Mouse (Mus musculus): ENCODE data around the gene Trpm8. TPM values are rescaled to one million over a fixed set of nuclear protein-coding genes. Genes with fewer than 3 reads are reported as not detected.

Trpm8 gene
- polyA plus RNA-seq, 2 experiments, result not detected

- Histone ChIP-seq H3K9ac (replicated peaks) (no peak overlapping the region), H3K4me2 (ENCODE audit: low read depth) (no peak overlapping the region), H3K27ac (no peak overlapping the region), H3K4me3 (ENCODE audit: insufficient read depth in 1 of 2, low read depth in 2 of 2, low read length in 2 of 2) (no peak overlapping the region), H3K4me1 (replicated peaks; ENCODE audit: control insufficient read depth in 2 of 2, insufficient read depth in 2 of 2, low read length in 1 of 2) (no peaks in the 10 kb centered on the region), H3K9me3 (ENCODE audit: control insufficient read depth, low read length) (no peaks in the 10 kb centered on the region), H3K36me3 (replicated peaks; ENCODE audit: control insufficient read depth, insufficient read depth, low read depth) (peaks cover 91% of the 10 kb centered on the region), H3K27me3 (ENCODE audit: control insufficient read depth, insufficient read depth, low read length) (no peaks in the 10 kb centered on the region)
- ATAC-seq (ENCODE audit: insufficient read depth) (no peak), DNase-seq (ENCODE audit: low read depth in 3 of 3, low spot score in 3 of 3) (no peak)
- 74% methylated on average over 6 of the region's 6 CpGs for WGBS (ENCODE audit: insufficient replicate concordance)
- no peak for TF ChIP-seq CTCF (IDR thresholded peaks at IDR 0.05; ENCODE audit: low read depth)
- no peak for TF ChIP-seq EP300 (IDR thresholded peaks at IDR 0.05; ENCODE audit: low read depth)
Measured at GRCm38 (mm10) chr1:88268070-88268469, 9.4 kb upstream of the Trpm8 start.

GRCm38 (mm10) chr1:88269539-88270309 lies 7.7 kb upstream of the Trpm8 start:
- no peak overlapping the region for H3K27ac ChIP-seq
- H3K4me3 ChIP-seq (ENCODE audit: insufficient read depth in 1 of 2, low read depth in 2 of 2, low read length in 2 of 2), result no peak overlapping the region
- H3K9me3 ChIP-seq (ENCODE audit: control insufficient read depth, low read length), result no peaks in the 10 kb centered on the region
- peaks cover 90% of the 10 kb centered on the region for H3K36me3 ChIP-seq (replicated peaks; ENCODE audit: control insufficient read depth, insufficient read depth, low read depth)
- WGBS (ENCODE audit: insufficient replicate concordance), result 79% methylated on average over 12 of the region's 12 CpGs
- no peak for ATAC-seq (ENCODE audit: insufficient read depth)
- H3K27me3 ChIP-seq (ENCODE audit: control insufficient read depth, insufficient read depth, low read length), result no peaks in the 10 kb centered on the region
- no peak overlapping the region for H3K4me2 ChIP-seq (ENCODE audit: low read depth)
- TF ChIP-seq CTCF (IDR thresholded peaks at IDR 0.05; ENCODE audit: low read depth) (no peak), EP300 (IDR thresholded peaks at IDR 0.05; ENCODE audit: low read depth) (no peak)
- H3K4me1 ChIP-seq (replicated peaks; ENCODE audit: control insufficient read depth in 2 of 2, insufficient read depth in 2 of 2, low read length in 1 of 2), result no peaks in the 10 kb centered on the region
- no peak overlapping the region for H3K9ac ChIP-seq (replicated peaks)
- no peak for DNase-seq (ENCODE audit: low read depth in 3 of 3, low spot score in 3 of 3)

GRCm38 (mm10) chr1:88272851-88273250 lies 4.6 kb upstream of the Trpm8 start:
- no peak overlapping the region for H3K4me3 ChIP-seq (ENCODE audit: insufficient read depth in 1 of 2, low read depth in 2 of 2, low read length in 2 of 2)
- no peak for DNase-seq (ENCODE audit: low read depth in 3 of 3, low spot score in 3 of 3)
- H3K9ac ChIP-seq (replicated peaks), result no peak overlapping the region
- H3K4me2 ChIP-seq (ENCODE audit: low read depth), result no peak overlapping the region
- no peak for ATAC-seq (ENCODE audit: insufficient read depth)
- H3K36me3 ChIP-seq (replicated peaks; ENCODE audit: control insufficient read depth, insufficient read depth, low read depth), result peaks cover 70% of the 10 kb centered on the region
- H3K27ac ChIP-seq, result no peak overlapping the region
- TF ChIP-seq CTCF (IDR thresholded peaks at IDR 0.05; ENCODE audit: low read depth) (no peak), EP300 (IDR thresholded peaks at IDR 0.05; ENCODE audit: low read depth) (no peak)
- no peaks in the 10 kb centered on the region for H3K27me3 ChIP-seq (ENCODE audit: control insufficient read depth, insufficient read depth, low read length)
- H3K4me1 ChIP-seq (replicated peaks; ENCODE audit: control insufficient read depth in 2 of 2, insufficient read depth in 2 of 2, low read length in 1 of 2), result peaks cover 13 to 19% of the 10 kb centered on the region in 2 experiments
- H3K9me3 ChIP-seq (ENCODE audit: control insufficient read depth, low read length), result no peaks in the 10 kb centered on the region
- 53% methylated on average over 4 of the region's 4 CpGs for WGBS (ENCODE audit: insufficient replicate concordance)

GRCm38 (mm10) chr1:88273326-88273725 lies 4.1 kb upstream of the Trpm8 start:
- Histone ChIP-seq H3K36me3 (replicated peaks; ENCODE audit: control insufficient read depth, insufficient read depth, low read depth) (peaks cover 66% of the 10 kb centered on the region), H3K27me3 (ENCODE audit: control insufficient read depth, insufficient read depth, low read length) (no peaks in the 10 kb centered on the region), H3K4me2 (ENCODE audit: low read depth) (no peak overlapping the region), H3K9ac (replicated peaks) (no peak overlapping the region), H3K4me3 (ENCODE audit: insufficient read depth in 1 of 2, low read depth in 2 of 2, low read length in 2 of 2) (no peak overlapping the region), H3K27ac (no peak overlapping the region), H3K9me3 (ENCODE audit: control insufficient read depth, low read length) (no peaks in the 10 kb centered on the region), H3K4me1 (replicated peaks; ENCODE audit: control insufficient read depth in 2 of 2, insufficient read depth in 2 of 2, low read length in 1 of 2) (peaks cover 13 to 21% of the 10 kb centered on the region in 2 experiments)
- WGBS (ENCODE audit: insufficient replicate concordance), result 82% methylated on average over 3 of the region's 3 CpGs
- no peak for TF ChIP-seq CTCF (IDR thresholded peaks at IDR 0.05; ENCODE audit: low read depth)
- TF ChIP-seq EP300 (IDR thresholded peaks at IDR 0.05; ENCODE audit: low read depth), result no peak
- DNase-seq (ENCODE audit: low read depth in 3 of 3, low spot score in 3 of 3) (no peak), ATAC-seq (ENCODE audit: insufficient read depth) (no peak)

DNA sequence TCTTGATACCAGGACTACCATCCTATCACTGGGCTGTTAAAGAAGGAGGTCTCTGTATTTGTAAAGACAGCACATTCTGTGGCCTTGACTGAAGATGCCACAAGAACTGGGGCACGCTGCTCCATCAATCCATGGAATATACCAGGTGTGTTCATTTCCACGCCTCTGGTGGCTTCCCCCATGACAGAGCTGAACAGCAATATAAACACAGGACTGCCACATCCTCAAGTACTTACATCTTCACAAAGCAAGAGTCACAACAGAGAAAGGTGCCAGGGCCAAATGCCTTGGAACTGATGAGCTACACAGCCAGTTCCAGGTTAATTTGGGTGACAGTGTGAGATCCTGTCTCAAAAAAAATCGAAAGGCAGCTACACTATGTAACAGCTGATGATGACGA lies 3.6 kb upstream of the Trpm8 start:
- no peaks in the 10 kb centered on the region for H3K9me3 ChIP-seq (ENCODE audit: control insufficient read depth, low read length)
- H3K4me3 ChIP-seq (ENCODE audit: insufficient read depth in 1 of 2, low read depth in 2 of 2, low read length in 2 of 2), result no peak overlapping the region
- H3K9ac ChIP-seq (replicated peaks), result no peak overlapping the region
- peaks cover 60% of the 10 kb centered on the region for H3K36me3 ChIP-seq (replicated peaks; ENCODE audit: control insufficient read depth, insufficient read depth, low read depth)
- no peaks in the 10 kb centered on the region for H3K27me3 ChIP-seq (ENCODE audit: control insufficient read depth, insufficient read depth, low read length)
- peaks cover 13 to 21% of the 10 kb centered on the region in 2 experiments for H3K4me1 ChIP-seq (replicated peaks; ENCODE audit: control insufficient read depth in 2 of 2, insufficient read depth in 2 of 2, low read length in 1 of 2)
- WGBS (ENCODE audit: insufficient replicate concordance), result 67% methylated on average over 4 of the region's 4 CpGs
- TF ChIP-seq CTCF (IDR thresholded peaks at IDR 0.05; ENCODE audit: low read depth) (no peak), EP300 (IDR thresholded peaks at IDR 0.05; ENCODE audit: low read depth) (no peak)
- no peak overlapping the region for H3K4me2 ChIP-seq (ENCODE audit: low read depth)
- ATAC-seq (ENCODE audit: insufficient read depth), result no peak
- H3K27ac ChIP-seq, result no peak overlapping the region
- DNase-seq (ENCODE audit: low read depth in 3 of 3, low spot score in 3 of 3), result no peak
